ENCODE assay signal across 15 mouse cellular contexts in genomic region chr6:116856917-116857491, GRCm38 (mm10).
"Had no signal": no experiment of that assay in that cellular context is flagged by ENCODE, and none has a peak within 500 bp of the region (broad histone marks: within the 10 kb centered on the region; RNA-seq: fewer than 3 reads in every experiment).

No protein-coding gene starts in this region.

- H3K36me3 ChIP-seq: intestine, embryonic 15.5 days; liver, embryonic 13.5 days; midbrain, embryonic 12.5 days; neural tube, embryonic 13.5 days had no signal

- ATAC-seq: intestine, embryonic 15.5 days; midbrain, embryonic 16.5 days had no signal

- H3K27me3 ChIP-seq: intestine, embryonic 15.5 days; liver, embryonic 13.5 days; midbrain, embryonic 12.5 days; neural tube, embryonic 13.5 days had no signal

- H3K4me2 ChIP-seq: intestine, embryonic 15.5 days; liver, embryonic 13.5 days; midbrain, embryonic 12.5 days; neural tube, embryonic 13.5 days had no signal

- H3K27ac ChIP-seq: intestine, embryonic 15.5 days; liver, embryonic 13.5 days; midbrain, embryonic 12.5 days; neural tube, embryonic 13.5 days had no signal

- H3K9me3 ChIP-seq: intestine, embryonic 15.5 days; liver, embryonic 13.5 days; midbrain, embryonic 12.5 days; neural tube, embryonic 13.5 days had no signal

- H3K9ac ChIP-seq: intestine, embryonic 15.5 days; liver, embryonic 13.5 days; midbrain, embryonic 12.5 days; neural tube, embryonic 13.5 days had no signal

- DNase-seq: kidney, adult 11 months; kidney, adult 8-10 months; kidney, postnatal 14 days; kidney, postnatal 4 days; left cerebral cortex, postnatal 4 days; liver, embryonic 13.5 days; lung, adult 2 months; lung, postnatal 14 days; lung, postnatal 4 days; thymus, postnatal 36 days had no signal

- H3K4me3 ChIP-seq: intestine, embryonic 15.5 days; liver, embryonic 13.5 days; midbrain, embryonic 12.5 days; myocyte; neural tube, embryonic 13.5 days had no signal

- H3K4me1 ChIP-seq: intestine, embryonic 15.5 days; liver, embryonic 13.5 days; midbrain, embryonic 12.5 days; neural tube, embryonic 13.5 days had no signal
